ENCODE assay signal across 9 mouse cellular contexts in genomic region chr4:96680233-96680632, GRCm38 (mm10). TPM values are rescaled to one million over a fixed set of nuclear protein-coding genes. Genes with fewer than 3 reads are reported as not detected.
A peak's percentile ranks its signal among the peaks of the same experiment; 100 is the strongest.
DNase-seq lines count a peak whose midpoint lies in the region; ATAC-seq and TF ChIP-seq lines count a peak whose summit lies in the region.
"Had no signal": no experiment of that assay in that cellular context is flagged by ENCODE, and none has a peak within 500 bp of the region (broad histone marks: within the 10 kb centered on the region; RNA-seq: fewer than 3 reads in every experiment).

No protein-coding gene starts in this region.

- no peak overlapping the region for H3K27ac ChIP-seq in hindbrain, postnatal 0 days
- H3K27ac ChIP-seq in hindbrain, embryonic 14.5 days: no peak overlapping the region
- no peak overlapping the region for H3K27ac ChIP-seq in left cerebral cortex, adult 2 months
- H3K27ac ChIP-seq: heart, embryonic 15.5 days had no signal

- H3K36me3 ChIP-seq in hindbrain, postnatal 0 days (ENCODE audit: insufficient read depth, low read length): no peaks in the 10 kb centered on the region
- H3K36me3 ChIP-seq in hindbrain, embryonic 14.5 days (replicated peaks; ENCODE audit: control insufficient read depth, insufficient read depth): no peaks in the 10 kb centered on the region
- H3K36me3 ChIP-seq: heart, embryonic 15.5 days had no signal

- peak; percentile 59; the same call in 1 of the 2 replicates for ATAC-seq in hindbrain, postnatal 0 days
- no peak for ATAC-seq in hindbrain, embryonic 14.5 days (ENCODE audit: low FRiP score)
- 0 out of 2 replicates have a peak, but pooled peaks have one; percentile 39 for ATAC-seq in common myeloid progenitor, adult 5-6 weeks (replicated peaks; ENCODE audit: low read depth, poor library complexity, severe bottlenecking)

- H3K4me3 ChIP-seq in hindbrain, postnatal 0 days (ENCODE audit: low read length): no peak overlapping the region
- H3K4me3 ChIP-seq in hindbrain, embryonic 14.5 days (replicated peaks; ENCODE audit: low read length): no peak overlapping the region
- H3K4me3 ChIP-seq in left cerebral cortex, adult 2 months: no peak overlapping the region
- H3K4me3 ChIP-seq: heart, embryonic 15.5 days had no signal

- no peaks in the 10 kb centered on the region for H3K4me1 ChIP-seq in hindbrain, postnatal 0 days (ENCODE audit: insufficient read depth, low read length)
- H3K4me1 ChIP-seq in hindbrain, embryonic 14.5 days (replicated peaks; ENCODE audit: control insufficient read depth, insufficient read depth, low read length): no peaks in the 10 kb centered on the region
- H3K4me1 ChIP-seq: heart, embryonic 15.5 days had no signal

- no peaks in the 10 kb centered on the region for H3K9me3 ChIP-seq in hindbrain, postnatal 0 days (ENCODE audit: low read length)
- no peaks in the 10 kb centered on the region for H3K9me3 ChIP-seq in hindbrain, embryonic 14.5 days (ENCODE audit: control insufficient read depth, low read length)
- H3K9me3 ChIP-seq: heart, embryonic 15.5 days had no signal

- peak; percentile 72 for DNase-seq in hindbrain, postnatal 0 days (ENCODE audit: low spot score)
- no peak for DNase-seq in hindbrain, embryonic 14.5 days (ENCODE audit: low spot score)
- DNase-seq in ZHBTc4 (ENCODE audit: low read depth, low spot score): peak; percentile 20
- DNase-seq in left cerebral cortex, adult 2 months (ENCODE audit: extremely low spot score in 1 of 2, low spot score in 2 of 2): peak; percentile 27 to 42
- no peak for DNase-seq in thymus, postnatal 25 days
- DNase-seq in T-cell, adult 2 months (ENCODE audit: low spot score): no peak

- no peak overlapping the region for H3K9ac ChIP-seq in hindbrain, postnatal 0 days (replicated peaks; ENCODE audit: low read length)
- H3K9ac ChIP-seq in hindbrain, embryonic 14.5 days: no peak overlapping the region
- H3K9ac ChIP-seq: heart, embryonic 15.5 days had no signal

- intact Hi-C loops in left cerebral cortex, adult 2 months (cut with DNase I): loop anchor here (2.0 to 10.0 kb wide), 3 partner anchors 89 to 155 kb away; partner anchors contain the start of genes Cyp2j6 and Cyp2j9

- 22% methylated on average over 1 of the region's 1 CpGs for WGBS in hindbrain, postnatal 0 days
- WGBS in hindbrain, embryonic 14.5 days: 23% methylated on average over 1 of the region's 1 CpGs

- no peaks in the 10 kb centered on the region for H3K27me3 ChIP-seq in hindbrain, postnatal 0 days (ENCODE audit: insufficient read depth, low read length)
- no peaks in the 10 kb centered on the region for H3K27me3 ChIP-seq in hindbrain, embryonic 14.5 days (ENCODE audit: control insufficient read depth, insufficient read depth, low read length)
- H3K27me3 ChIP-seq: heart, embryonic 15.5 days had no signal

- H3K4me2 ChIP-seq in hindbrain, postnatal 0 days (ENCODE audit: low read depth, low read length): no peak overlapping the region
- no peak overlapping the region for H3K4me2 ChIP-seq in hindbrain, embryonic 14.5 days (replicated peaks)
- H3K4me2 ChIP-seq: heart, embryonic 15.5 days had no signal

- TF ChIP-seq CTCF in hindbrain, postnatal 0 days (IDR thresholded peaks at IDR 0.05; ENCODE audit: low read depth): peak; percentile 69
- TF ChIP-seq CTCF in left cerebral cortex, adult 2 months (IDR thresholded peaks at IDR 0.05): peak; percentile 64

RNA-seq across cellular contexts. Expression of gene Cyp2j5, which starts 16.3 kb away (rescaled TPM):
- not detected in 2 replicates for total RNA-seq in hindbrain, postnatal 0 days (2014; rRNA removed)
- polyA plus RNA-seq in hindbrain, postnatal 0 days (2015; fragmentation: Nextera tagmentation; extraction: Ambion mirVana): not detected in 2 replicates
- polyA plus RNA-seq in hindbrain, embryonic 14.5 days (2014; fragmentation: Nextera tagmentation; extraction: Ambion mirVana): not detected in 2 replicates
- not detected in 2 replicates for total RNA-seq in common myeloid progenitor, adult 5-6 weeks (2017)
- not detected for total RNA-seq in left cerebral cortex, adult 2 months (2021)
- polyA plus RNA-seq: heart, embryonic 15.5 days; lung, embryonic 16.5 days had no signal

Comparison
In these comparisons a context has a peak if more than half of its experiments do, and no peak if none do; other contexts are left out.
1. DNase-seq: peak in hindbrain, postnatal 0 days (single experiment), ZHBTc4 (single experiment) and left cerebral cortex, adult 2 months (2 of 2); none in hindbrain, embryonic 14.5 days (single experiment), thymus, postnatal 25 days (single experiment) and T-cell, adult 2 months (single experiment).